Mouse (Mus musculus) regulatory T cell (primary cell): ENCODE results near the gene Serpinb11.

Experiments used
- in situ Hi-C: fragments of 300-600 bp; cut with MboI, MseI; formaldehyde crosslinking; loops from one replicate; pipeline ENCODE4 v1.15.1; 2025; ENCODE audit warnings: high pct_unique_total_duplicates

Gene Serpinb11

GRCm38 (mm10) chr1:107360898-107361297 lies at the start of gene Serpinb11:
Serpinb11 (plus strand) TSS chr1:107361198.
- in situ Hi-C loops: loop anchor here (10.0 kb wide), 1 partner anchor 746 kb away; no protein-coding TSS in a partner anchor

DNA sequence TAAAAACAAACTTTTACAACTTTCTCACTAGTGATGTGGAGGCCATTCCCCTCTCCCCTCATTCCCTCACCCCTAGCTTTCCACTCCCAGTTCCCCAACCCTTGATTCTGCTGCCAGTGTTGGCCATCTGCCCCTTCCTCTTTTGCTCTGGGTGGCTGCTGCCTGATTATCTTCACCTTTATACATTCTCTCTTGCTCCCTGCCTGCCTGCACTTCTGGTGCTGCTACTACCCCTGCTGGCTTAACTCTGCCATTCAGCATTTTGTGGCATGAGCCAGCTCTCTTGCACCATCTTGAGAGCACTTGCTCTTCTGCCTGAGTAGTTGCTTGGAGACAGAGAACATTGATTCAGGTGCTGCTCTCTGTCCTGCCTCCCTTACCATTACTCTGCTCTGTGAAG lies 15.0 kb upstream of the Serpinb11 start:
- in situ Hi-C loops: no loop called here

- in situ Hi-C loops: no loop called here
These were observed 14.2 kb upstream of the Serpinb11 start for GRCm38 (mm10) chr1:107346788-107347187.

DNA sequence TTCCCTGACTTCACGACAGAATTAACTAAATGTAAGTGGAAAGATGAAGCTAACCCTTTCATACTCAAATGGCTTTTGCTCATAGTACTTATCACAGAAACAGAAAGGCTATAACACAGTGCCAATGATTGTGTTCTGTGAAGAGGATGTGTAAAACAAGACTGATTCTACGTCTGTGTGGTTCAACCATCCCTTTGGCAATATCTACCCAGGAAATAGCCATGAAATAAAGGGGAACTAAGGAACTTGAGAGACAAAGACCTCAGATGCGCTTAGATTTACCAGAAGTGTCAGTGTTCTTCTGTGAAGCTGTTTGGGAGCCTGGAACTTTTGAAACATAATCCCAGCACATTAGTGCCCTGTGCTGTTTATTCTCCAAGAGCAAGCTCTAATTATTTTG lies 10.6 kb upstream of the Serpinb11 start:
- in situ Hi-C loops: no loop called here

GRCm38 (mm10) chr1:107351115-107351514 lies 9.9 kb upstream of the Serpinb11 start:
- in situ Hi-C loops: no loop called here

DNA sequence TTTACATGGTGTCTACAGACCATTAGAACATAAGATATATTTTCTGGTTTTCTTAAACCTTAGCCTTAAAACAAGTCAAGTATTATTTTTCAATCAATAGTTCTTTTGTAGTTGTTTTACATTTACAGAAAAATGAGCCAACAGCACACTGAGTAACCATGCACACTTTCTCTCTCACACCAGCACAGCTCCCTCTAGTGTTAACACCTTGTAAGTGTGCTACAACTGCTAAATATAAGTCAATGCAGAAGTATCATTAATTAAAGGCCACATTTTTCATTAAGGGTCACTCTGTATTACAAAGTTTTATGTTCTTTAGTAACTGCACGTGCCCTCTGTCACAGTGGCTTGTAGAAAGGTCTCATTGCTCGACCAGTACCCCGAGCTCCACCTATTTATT lies 8.0 kb upstream of the Serpinb11 start:
- in situ Hi-C loops: no loop called here

DNA sequence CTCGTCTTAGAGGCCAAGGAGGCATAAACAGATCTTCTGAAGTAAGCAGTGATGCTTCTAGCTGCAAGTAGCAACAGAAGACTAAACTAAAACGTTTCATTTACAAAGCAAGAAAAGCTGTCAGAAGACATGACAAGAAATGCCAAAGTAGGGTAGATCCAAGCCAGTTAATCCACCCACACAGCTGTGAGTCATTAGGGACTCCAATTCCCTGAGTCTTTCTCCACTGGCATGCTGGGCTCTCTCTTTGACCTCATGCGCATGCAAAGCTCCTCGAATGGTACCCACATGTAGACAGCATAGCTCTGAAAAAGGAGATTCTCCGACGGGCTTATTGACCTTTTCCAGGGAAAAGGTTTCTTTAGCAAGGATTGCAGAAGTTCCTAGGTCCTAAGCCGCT lies 5.0 kb downstream of the Serpinb11 start:
- in situ Hi-C loops: loop anchor here (10.0 kb wide), 1 partner anchor 751 kb away; no protein-coding TSS in a partner anchor

DNA sequence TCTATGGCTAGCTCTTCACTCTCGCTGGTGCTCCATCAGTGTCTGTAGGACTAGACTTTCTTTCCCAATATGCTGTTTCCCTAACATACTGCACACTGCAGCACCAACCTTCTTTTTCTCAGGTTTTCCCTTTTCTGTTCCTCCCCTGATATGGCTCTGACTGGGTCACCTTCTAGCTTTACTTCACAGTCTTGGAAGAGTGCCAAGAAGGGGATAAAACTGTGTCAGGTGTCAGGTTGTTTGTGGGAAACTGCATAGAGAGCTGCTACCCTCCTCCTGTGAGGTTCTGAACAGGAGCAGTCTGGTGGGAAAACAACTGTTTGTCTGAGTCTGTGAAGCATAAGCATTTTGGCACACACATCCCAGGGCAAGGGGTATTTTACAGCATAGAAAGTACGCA lies 7.9 kb downstream of the Serpinb11 start:
- in situ Hi-C loops: loop anchor here (10.0 kb wide), 1 partner anchor 754 kb away; no protein-coding TSS in a partner anchor

- in situ Hi-C loops: no loop called here
These were observed 16.0 kb downstream of the Serpinb11 start for GRCm38 (mm10) chr1:107376952-107377351.

DNA sequence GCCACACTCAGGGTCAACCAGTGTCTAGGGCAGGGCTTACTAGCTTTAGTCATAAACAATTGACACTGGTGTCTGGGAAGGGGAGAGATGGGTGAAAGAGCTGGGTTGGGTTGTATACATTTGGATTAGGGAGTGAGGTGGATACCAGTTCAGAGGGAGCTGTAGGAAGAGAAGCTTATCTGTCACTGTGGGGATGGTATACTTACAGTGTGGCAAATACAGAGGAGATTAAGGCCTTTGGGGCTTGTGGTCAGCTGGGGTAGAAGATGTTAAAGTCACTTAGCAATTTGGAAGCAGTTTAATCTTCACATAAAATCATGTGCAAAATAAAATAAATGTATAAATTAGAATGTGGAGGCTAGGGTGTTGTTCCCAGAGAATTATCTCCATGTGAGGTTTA lies 17.4 kb downstream of the Serpinb11 start:
- in situ Hi-C loops: no loop called here

DNA sequence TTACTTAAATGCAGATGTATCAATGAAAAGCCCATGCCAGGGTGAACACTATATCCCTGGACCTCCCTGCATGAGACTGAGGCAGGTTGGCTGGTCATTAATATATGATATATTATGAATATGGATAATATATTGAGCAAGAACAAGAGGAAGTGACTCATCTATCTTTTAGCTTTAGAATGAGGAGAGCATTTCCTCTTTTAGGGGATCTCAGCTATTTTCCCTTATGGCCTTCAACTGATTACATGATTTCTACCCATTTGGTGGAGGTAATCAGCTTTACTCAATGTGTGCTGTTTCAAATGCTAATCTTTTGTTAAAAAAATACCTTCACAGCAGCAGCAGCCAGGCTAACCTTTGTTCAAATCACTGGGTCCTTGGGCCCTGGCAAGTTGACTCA lies 20.5 kb downstream of the Serpinb11 start:
- in situ Hi-C loops: no loop called here

DNA sequence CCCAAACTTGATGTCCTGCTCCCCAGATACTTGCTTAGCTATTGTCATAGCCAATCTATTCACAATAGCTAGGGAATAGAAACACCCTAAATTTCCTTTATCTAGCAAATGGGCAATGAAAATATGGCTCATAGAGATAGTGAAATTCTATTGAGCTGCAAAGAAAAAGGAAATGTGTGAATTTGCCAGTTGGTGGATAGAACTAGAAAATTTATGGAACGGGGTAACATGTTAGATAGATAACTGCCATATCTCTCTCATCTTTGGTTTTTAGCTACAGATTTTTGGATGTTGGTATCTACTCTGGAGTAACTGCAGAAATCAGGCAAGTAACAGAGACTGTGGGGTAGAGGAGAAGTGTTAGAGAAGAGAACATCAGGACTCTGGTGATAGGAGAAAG lies 21.4 kb downstream of the Serpinb11 start:
- in situ Hi-C loops: no loop called here

DNA sequence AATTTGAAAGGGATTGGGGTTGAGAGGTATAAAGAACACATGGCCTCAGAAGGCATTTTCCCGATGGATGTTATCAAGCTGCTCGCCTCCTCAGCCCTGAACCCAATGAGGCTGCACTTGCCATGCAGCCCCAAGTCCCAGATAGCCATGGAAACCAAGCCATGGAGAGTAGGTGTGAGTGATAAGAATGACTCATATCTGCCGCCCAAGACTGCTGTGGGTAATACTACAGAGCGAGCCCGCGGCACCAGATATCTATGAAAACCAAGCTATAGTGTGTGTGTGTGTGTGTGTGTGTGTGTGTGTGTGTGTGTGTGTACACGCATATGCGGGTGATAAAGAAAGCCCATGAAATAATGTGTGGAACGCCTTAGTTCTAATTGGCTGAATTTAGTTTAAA lies 23.5 kb downstream of the Serpinb11 start:
- in situ Hi-C loops: no loop called here

DNA sequence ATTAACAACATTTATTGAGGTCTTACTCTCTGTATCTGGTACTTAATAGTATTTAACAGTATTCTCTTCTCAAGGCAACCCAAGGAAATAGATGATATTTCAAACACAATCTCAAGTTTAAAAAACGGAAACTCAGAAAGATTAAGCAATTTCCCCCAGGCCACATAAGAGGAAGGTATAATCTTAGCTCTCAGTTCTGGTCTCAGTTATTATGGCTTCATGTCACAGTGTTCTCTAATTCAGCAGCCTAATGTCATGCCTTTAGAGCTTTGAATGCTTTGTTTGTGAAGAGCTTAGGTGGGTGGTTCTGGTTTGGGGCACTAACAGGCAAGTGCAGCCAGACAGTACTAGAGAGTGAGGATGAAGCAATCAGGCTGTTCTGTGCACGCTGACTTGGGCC lies 28.8 kb downstream of the Serpinb11 start:
- in situ Hi-C loops: no loop called here

GRCm38 (mm10) chr1:107397481-107397880 lies 36.5 kb downstream of the Serpinb11 start:
- in situ Hi-C loops: no loop called here

GRCm38 (mm10) chr1:107399355-107399754 lies 38.4 kb downstream of the Serpinb11 start, which contains the start of gene Serpinb7:
Serpinb7 (plus strand) TSS chr1:107399655.
- in situ Hi-C loops: no loop called here

DNA sequence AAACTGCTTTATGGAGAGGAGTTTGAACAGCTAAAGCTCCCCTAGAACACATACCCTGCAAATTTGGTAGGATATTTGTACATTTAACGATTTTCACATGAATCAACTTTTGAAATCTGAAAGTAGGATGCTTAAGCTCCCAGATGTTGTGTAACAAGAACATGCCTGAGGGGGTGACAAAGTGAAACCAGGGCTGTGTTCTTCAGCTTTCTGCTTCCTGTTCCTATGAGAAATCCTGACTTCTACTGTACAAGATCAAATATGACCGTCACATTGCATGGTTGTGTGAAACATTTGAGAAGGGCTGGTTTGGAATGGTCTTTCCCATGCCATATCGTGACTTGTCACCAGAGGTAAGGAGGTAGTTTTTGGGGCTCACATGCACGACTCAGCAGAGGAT lies 41.1 kb downstream of the Serpinb11 start:
- in situ Hi-C loops: no loop called here

- in situ Hi-C loops: no loop called here
These were observed 53.7 kb downstream of the Serpinb11 start for GRCm38 (mm10) chr1:107414650-107415049.

GRCm38 (mm10) chr1:107422487-107422886 lies 61.5 kb downstream of the Serpinb11 start:
- in situ Hi-C loops: no loop called here
